Mouse (Mus musculus): Measurements from ENCODE around the gene Bach2. TPM values are rescaled to one million over a fixed set of nuclear protein-coding genes. Genes with fewer than 3 reads are reported as not detected.

The Bach2 gene
- polyA plus RNA-seq, 1 experiment from 2014 or later: 27.4 TPM

DNA sequence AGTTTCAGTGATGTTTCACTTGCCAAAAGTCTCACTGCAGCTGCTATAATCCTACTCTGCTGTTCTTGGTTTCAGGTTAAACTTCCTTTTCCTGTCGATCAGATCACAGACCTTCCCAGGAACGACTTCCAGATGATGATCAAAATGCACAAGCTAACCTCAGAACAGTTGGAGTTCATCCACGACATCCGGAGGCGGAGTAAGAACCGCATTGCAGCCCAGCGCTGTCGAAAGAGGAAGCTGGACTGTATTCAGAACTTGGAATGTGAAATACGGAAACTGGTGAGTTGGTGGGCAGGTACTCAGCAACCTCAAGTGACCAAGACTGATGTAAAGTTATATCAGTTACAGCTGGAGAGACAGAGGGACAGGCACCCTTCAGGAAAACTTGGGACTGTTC, 336.6 kb downstream of the Bach2 start:
- H3K27ac ChIP-seq (replicated peaks): no peak overlapping the region
- H3K36me3 ChIP-seq: peaks cover 10% of the 10 kb centered on the region
- H3K4me3 ChIP-seq: no peak overlapping the region
- H3K9me3 ChIP-seq: no peaks in the 10 kb centered on the region
- 76% methylated on average over 9 of the region's 9 CpGs for WGBS
- no peaks in the 10 kb centered on the region for H3K27me3 ChIP-seq
- H3K4me1 ChIP-seq (replicated peaks): peaks cover 14% of the 10 kb centered on the region
- no peak overlapping the region for H3K4me2 ChIP-seq
- ATAC-seq (ENCODE audit: low FRiP score, low read depth): no peak
- H3K9ac ChIP-seq: no peak overlapping the region

GRCm38 (mm10) chr4:32579850-32580249, 341.2 kb downstream of the Bach2 start:
- no peak overlapping the region for H3K9ac ChIP-seq
- H3K9me3 ChIP-seq: no peaks in the 10 kb centered on the region
- H3K4me3 ChIP-seq: no peak overlapping the region
- peaks cover 14% of the 10 kb centered on the region for H3K36me3 ChIP-seq
- no peak overlapping the region for H3K27ac ChIP-seq (replicated peaks)
- no peak overlapping the region for H3K4me2 ChIP-seq
- WGBS: 85% methylated on average over 8 of the region's 8 CpGs
- H3K4me1 ChIP-seq (replicated peaks): no peaks in the 10 kb centered on the region
- H3K27me3 ChIP-seq: no peaks in the 10 kb centered on the region
- ATAC-seq (ENCODE audit: low FRiP score, low read depth): no peak

GRCm38 (mm10) chr4:32584181-32584580, 345.6 kb downstream of the Bach2 start:
- 73% methylated on average over 6 of the region's 6 CpGs for WGBS
- no peaks in the 10 kb centered on the region for H3K4me1 ChIP-seq (replicated peaks)
- H3K9me3 ChIP-seq: no peaks in the 10 kb centered on the region
- no peak overlapping the region for H3K4me3 ChIP-seq
- peaks cover 8% of the 10 kb centered on the region for H3K36me3 ChIP-seq
- no peaks in the 10 kb centered on the region for H3K27me3 ChIP-seq
- no peak overlapping the region for H3K4me2 ChIP-seq
- no peak overlapping the region for H3K9ac ChIP-seq
- no peak overlapping the region for H3K27ac ChIP-seq (replicated peaks)
- ATAC-seq (ENCODE audit: low FRiP score, low read depth): no peak

- Histone ChIP-seq H3K4me1 (replicated peaks) (no peaks in the 10 kb centered on the region), H3K4me3 (no peak overlapping the region), H3K27me3 (no peaks in the 10 kb centered on the region), H3K27ac (replicated peaks) (no peak overlapping the region), H3K9ac (no peak overlapping the region), H3K9me3 (no peaks in the 10 kb centered on the region), H3K4me2 (no peak overlapping the region), H3K36me3 (no peaks in the 10 kb centered on the region)
- no peak for ATAC-seq (ENCODE audit: low FRiP score, low read depth)
- WGBS: 19% methylated on average over 9 of the region's 9 CpGs
Observed at GRCm38 (mm10) chr4:32586596-32586995, 348.0 kb downstream of the Bach2 start.

DNA sequence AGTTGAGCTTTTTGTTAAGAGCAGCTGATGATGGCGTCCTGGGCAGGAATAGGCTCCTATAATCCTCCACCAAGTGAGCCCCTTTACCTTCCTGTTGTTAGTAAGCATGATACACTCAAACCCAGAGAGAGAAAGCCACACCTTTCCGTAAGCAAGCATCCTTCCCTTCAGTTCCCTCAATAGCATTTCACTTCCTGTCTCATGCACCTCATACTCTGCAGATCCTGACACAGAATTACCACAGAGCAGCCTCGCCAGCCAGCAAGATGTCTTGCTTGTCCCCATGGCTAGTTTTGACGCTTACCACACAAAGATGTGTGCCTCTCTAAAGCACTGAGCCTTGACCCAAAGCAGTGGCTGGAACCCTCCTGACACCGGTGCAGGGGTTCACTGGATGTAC, 348.9 kb downstream of the Bach2 start:
- ATAC-seq (ENCODE audit: low FRiP score, low read depth): no peak
- Histone ChIP-seq H3K4me1 (replicated peaks) (no peaks in the 10 kb centered on the region), H3K27ac (replicated peaks) (no peak overlapping the region), H3K27me3 (no peaks in the 10 kb centered on the region), H3K4me2 (no peak overlapping the region), H3K4me3 (no peak overlapping the region), H3K9ac (no peak overlapping the region), H3K9me3 (no peaks in the 10 kb centered on the region), H3K36me3 (no peaks in the 10 kb centered on the region)
- 85% methylated on average over 5 of the region's 5 CpGs for WGBS

GRCm38 (mm10) chr4:32588237-32588636, 349.6 kb downstream of the Bach2 start:
- ATAC-seq (ENCODE audit: low FRiP score, low read depth): no peak
- H3K9ac ChIP-seq: no peak overlapping the region
- no peaks in the 10 kb centered on the region for H3K9me3 ChIP-seq
- no peaks in the 10 kb centered on the region for H3K27me3 ChIP-seq
- 93% methylated on average over 6 of the region's 6 CpGs for WGBS
- no peak overlapping the region for H3K4me2 ChIP-seq
- no peak overlapping the region for H3K27ac ChIP-seq (replicated peaks)
- H3K4me1 ChIP-seq (replicated peaks): no peaks in the 10 kb centered on the region
- no peaks in the 10 kb centered on the region for H3K36me3 ChIP-seq
- H3K4me3 ChIP-seq: no peak overlapping the region

GRCm38 (mm10) chr4:32601135-32601534, 362.5 kb downstream of the Bach2 start:
- no peaks in the 10 kb centered on the region for H3K27me3 ChIP-seq
- 32% methylated on average over 12 of the region's 12 CpGs for WGBS
- no peak overlapping the region for H3K27ac ChIP-seq (replicated peaks)
- H3K4me3 ChIP-seq: no peak overlapping the region
- no peak overlapping the region for H3K4me2 ChIP-seq
- no peak for ATAC-seq (ENCODE audit: low FRiP score, low read depth)
- H3K9me3 ChIP-seq: no peaks in the 10 kb centered on the region
- no peaks in the 10 kb centered on the region for H3K36me3 ChIP-seq
- no peaks in the 10 kb centered on the region for H3K4me1 ChIP-seq (replicated peaks)
- H3K9ac ChIP-seq: no peak overlapping the region

DNA sequence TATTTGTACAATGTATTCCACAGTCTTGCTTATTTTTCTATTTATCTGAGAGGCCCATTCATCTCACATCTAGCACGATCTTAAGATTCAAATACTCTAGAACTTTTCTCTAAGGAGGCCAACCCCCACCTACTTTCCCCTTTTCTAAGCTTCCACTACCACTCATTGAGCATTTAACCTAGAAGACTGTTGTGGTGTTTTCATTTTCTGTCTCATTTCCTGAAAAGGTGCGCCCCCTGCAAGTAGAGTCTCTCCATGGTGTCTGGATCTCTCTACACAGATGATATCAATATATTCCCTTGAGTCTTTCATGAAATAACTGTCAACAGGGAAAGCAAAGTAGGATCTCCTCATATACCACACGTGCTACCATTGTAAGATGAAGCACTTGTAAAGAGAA, 364.1 kb downstream of the Bach2 start, which contains the start of gene Gja10:
Gja10 (minus strand) TSS at position 101 of the 400 bp plus-strand sequence.
- no peak within 1 kb of the TSS for H3K9ac ChIP-seq
- H3K27ac ChIP-seq (replicated peaks): no peak within 1 kb of the TSS
- no peaks in the 10 kb centered on the region for H3K27me3 ChIP-seq
- H3K36me3 ChIP-seq: no peaks in the 10 kb centered on the region
- 74% methylated on average over 3 of the region's 3 CpGs for WGBS
- H3K4me2 ChIP-seq: no peak within 1 kb of the TSS
- no peak within 1 kb of the TSS for H3K4me3 ChIP-seq
- no peak for ATAC-seq (ENCODE audit: low FRiP score, low read depth)
- H3K9me3 ChIP-seq: no peaks in the 10 kb centered on the region
- no peaks in the 10 kb centered on the region for H3K4me1 ChIP-seq (replicated peaks)

DNA sequence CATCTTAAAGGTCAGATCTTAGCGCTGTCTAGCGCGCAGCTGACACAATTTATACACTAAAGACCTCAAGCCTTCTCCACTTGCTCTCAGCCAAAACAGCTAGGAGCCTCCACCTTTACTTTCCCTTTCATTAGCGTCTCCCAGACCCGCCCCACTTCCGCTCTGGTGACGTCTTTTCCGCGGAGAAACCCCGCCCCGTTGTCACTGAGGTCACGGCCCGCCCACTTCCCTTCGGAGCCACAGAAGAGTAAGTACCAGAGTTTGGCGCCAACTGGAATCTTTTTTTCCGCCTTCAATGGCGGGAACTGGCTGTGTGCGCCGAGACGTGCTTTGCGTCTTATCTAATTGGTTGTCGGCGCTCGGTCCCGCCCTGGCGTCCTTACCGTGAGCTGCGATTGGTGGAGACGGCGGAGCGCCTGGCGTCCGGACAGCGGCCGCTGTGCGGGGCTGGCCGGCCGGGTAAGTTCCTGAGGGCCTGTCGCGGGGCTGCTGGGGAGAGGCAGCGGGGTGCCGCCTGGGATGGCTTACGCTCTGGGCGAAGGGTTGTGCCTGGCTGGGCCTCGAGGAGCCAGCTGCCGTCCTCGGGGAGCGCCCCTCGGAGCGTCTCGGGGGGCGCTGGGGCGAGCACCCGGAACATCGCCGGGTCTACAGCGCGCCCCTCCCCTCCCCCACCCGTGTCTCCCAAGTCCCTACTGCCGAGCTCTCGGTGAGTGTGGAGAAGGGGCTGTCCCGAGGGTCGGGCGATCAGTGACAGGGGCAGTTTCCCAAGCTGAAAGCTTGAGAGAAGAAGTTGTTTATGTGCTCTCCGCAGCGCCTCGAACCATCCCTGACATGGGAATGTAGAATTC, 376.7 kb downstream of the Bach2 start, which contains the start of gene Casp8ap2:
Casp8ap2 (plus strand) TSS at position 418 of the 848 bp plus-strand sequence.
- Histone ChIP-seq H3K4me2 (peak within 1 kb of the TSS; percentile 82), H3K27ac (replicated peaks) (peak within 1 kb of the TSS; percentile 87), H3K36me3 (no peaks in the 10 kb centered on the region), H3K9me3 (no peaks in the 10 kb centered on the region), H3K4me3 (peak within 1 kb of the TSS; percentile 94), H3K27me3 (no peaks in the 10 kb centered on the region), H3K9ac (peak within 1 kb of the TSS; percentile 72), H3K4me1 (replicated peaks) (peaks cover 16% of the 10 kb centered on the region)
- WGBS: under 1% methylated on average over 67 of the region's 67 CpGs
- peak; percentile 100 for ATAC-seq (ENCODE audit: low FRiP score, low read depth)

GRCm38 (mm10) chr4:32621637-32622036, 383.0 kb downstream of the Bach2 start:
- Histone ChIP-seq H3K9ac (no peak overlapping the region), H3K36me3 (no peaks in the 10 kb centered on the region), H3K4me2 (no peak overlapping the region), H3K27me3 (no peaks in the 10 kb centered on the region), H3K4me3 (no peak overlapping the region), H3K27ac (replicated peaks) (no peak overlapping the region), H3K9me3 (no peaks in the 10 kb centered on the region), H3K4me1 (replicated peaks) (peaks cover 7% of the 10 kb centered on the region)
- no peak for ATAC-seq (ENCODE audit: low FRiP score, low read depth)
